Mouse (Mus musculus) cerebellum, adult 11 months (tissue): Measurements from ENCODE around the gene Alg10b.
"Not testable (repeated sequence)": the region's sequence is repeated elsewhere in the genome, so short reads cannot be mapped to it uniquely, and the experiment has no call there.

Experiments used
- DNase-seq: peaks from one replicate; pipeline ENCODE4 v3.0.0; 2022

Alg10b gene

GRCm38 (mm10) chr15:90223969-90224750, at the start of gene Alg10b:
Gene Alg10b, plus strand, starts transcription at chr15:90224311.
- peak; percentile 72 for DNase-seq

- not testable (repeated sequence) for DNase-seq
Observed at GRCm38 (mm10) chr15:90183108-90183507, 41.0 kb upstream of the Alg10b start.

GRCm38 (mm10) chr15:90183511-90183910, 40.6 kb upstream of the Alg10b start:
- DNase-seq: no peak

GRCm38 (mm10) chr15:90184743-90185142, 39.4 kb upstream of the Alg10b start:
- no peak for DNase-seq

- DNase-seq: no peak
Observed at GRCm38 (mm10) chr15:90189477-90189876, 34.6 kb upstream of the Alg10b start.

GRCm38 (mm10) chr15:90213946-90214345, 10.2 kb upstream of the Alg10b start:
- no peak for DNase-seq

- peak; percentile 28 for DNase-seq
Observed at GRCm38 (mm10) chr15:90214913-90215312, 9.2 kb upstream of the Alg10b start.

- DNase-seq: no peak
Observed at GRCm38 (mm10) chr15:90225058-90225575, 1.0 kb downstream of the Alg10b start.

- no peak for DNase-seq
Observed at GRCm38 (mm10) chr15:90237657-90238056, 13.5 kb downstream of the Alg10b start.

GRCm38 (mm10) chr15:90244081-90244480, 20.0 kb downstream of the Alg10b start:
- DNase-seq: no peak

- no peak for DNase-seq
Observed at GRCm38 (mm10) chr15:90249694-90250093, 25.6 kb downstream of the Alg10b start.

GRCm38 (mm10) chr15:90282876-90283275, 58.8 kb downstream of the Alg10b start:
- DNase-seq: no peak
